Mouse (Mus musculus) midbrain, postnatal 0 days (tissue): ENCODE results near the gene Umod. TPM values are rescaled to one million over a fixed set of nuclear protein-coding genes. Genes with fewer than 3 reads are reported as not detected.
A peak's percentile ranks its signal among the peaks of the same experiment; 100 is the strongest.

Experiments
- ATAC-seq: fragments of 200-750 bp; cut with Nextera tagmentation; 2 replicates; pipeline ENCODE4 v1.8.0; 2017; ENCODE audit warnings: moderate number of reproducible peaks, mild to moderate bottlenecking, moderate TSS enrichment, moderate library complexity; ENCODE audit not compliant: low FRiP score
- DNase-seq: peaks from one replicate; pipeline ENCODE4 v3.0.0-alpha.2; 2015; ENCODE audit warnings: low spot score
- H3K27ac ChIP-seq: fragments of 300-500 bp; sonication (generic); 2 replicates; pipeline ENCODE4 v1.5.1; 2014; ENCODE audit warnings: low read depth, mild to moderate bottlenecking, low read length, mixed read lengths
- H3K27me3 ChIP-seq: fragments of 300-500 bp; sonication (generic); 2 replicates; pipeline ENCODE4 v1.6.1; 2014; ENCODE audit warnings: low read length, control low read depth, mixed read lengths; ENCODE audit not compliant: insufficient read depth
- H3K36me3 ChIP-seq: fragments of 300-500 bp; sonication (generic); 2 replicates; pipeline ENCODE4 v1.6.1; 2014; ENCODE audit warnings: low read length, control low read depth, mixed read lengths; ENCODE audit not compliant: insufficient read depth
- H3K4me1 ChIP-seq: fragments of 300-500 bp; sonication (generic); 2 replicates; pipeline ENCODE4 v1.6.1; 2014; ENCODE audit warnings: mild to moderate bottlenecking, control low read depth, antibody characterized with exemption, low read length, mixed read lengths; ENCODE audit not compliant: insufficient read depth
- H3K4me2 ChIP-seq: fragments of 300-500 bp; sonication (generic); 2 replicates; pipeline ENCODE4 v1.6.1; 2014; ENCODE audit warnings: low read depth, mild to moderate bottlenecking, low read length, mixed read lengths; ENCODE audit not compliant: poor library complexity, severe bottlenecking
- H3K4me3 ChIP-seq: fragments of 300-500 bp; sonication (generic); 2 replicates; pipeline ENCODE4 v1.5.1; 2014; ENCODE audit warnings: low read depth, mild to moderate bottlenecking, low read length, moderate library complexity
- H3K9ac ChIP-seq: fragments of 300-500 bp; sonication (generic); replicated peaks from 2 replicates; pipeline ENCODE4 v1.6.1; 2014; ENCODE audit warnings: mild to moderate bottlenecking, low read length, moderate library complexity, mixed read lengths; ENCODE audit not compliant: poor library complexity, severe bottlenecking
- H3K9me3 ChIP-seq: fragments of 300-500 bp; sonication (generic); 2 replicates; pipeline ENCODE4 v1.6.1; 2016; ENCODE audit warnings: low read length, control low read depth
- CTCF ChIP-seq: IDR thresholded peaks from 2 replicates; pipeline ENCODE4 v1.5.1; 2016; ENCODE audit warnings: antibody characterized with exemption, mild to moderate bottlenecking
- WGBS: fragments of 180-500 bp; shearing (Covaris S2); extraction: QIAGEN DNeasy Blood & Tissue Kit; methylation state at CpG from one replicate; pipeline ENCODE4 v1.1.7; 2014; 5-methylcytosine and 5-hydroxymethylcytosine counted together
- polyA plus RNA-seq: library from polyadenylated mRNA; unstranded; fragments of >200 nt; fragmentation: Nextera tagmentation; extraction: Ambion mirVana; gene quantifications from 2 replicates; pipeline ENCODE4 v1.2.1, GENCODE M21; 2015
- total RNA-seq: library from RNA; depleted of rRNA; stranded (reverse); fragments of >200 nt; gene quantifications from 2 replicates; pipeline ENCODE4 v1.2.3, GENCODE M21; 2014; rRNA removed

Gene Umod
- total RNA-seq (not detected in 2 replicates), polyA plus RNA-seq (not detected in 2 replicates)

DNA sequence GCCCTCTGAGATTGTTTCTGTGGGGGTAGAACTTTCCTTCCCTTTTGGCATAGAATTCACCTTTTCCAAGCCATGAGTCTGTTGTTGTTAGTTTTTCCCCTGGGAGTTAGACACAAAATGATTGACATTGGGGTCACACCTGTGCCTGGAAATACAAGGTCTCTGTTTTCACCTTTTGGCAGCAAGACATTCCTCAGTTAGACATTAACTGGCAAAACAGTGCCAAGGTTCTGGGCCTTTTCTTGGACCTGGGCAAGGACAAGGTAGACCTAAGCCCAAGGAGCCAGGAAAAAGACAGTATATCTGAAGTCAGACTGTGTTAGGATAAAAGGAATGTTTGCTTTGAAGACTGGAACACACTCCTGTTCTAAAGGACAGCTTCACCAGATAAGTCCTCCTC, at the start of gene Umod:
Gene Umod (minus strand): TSS at position 27 of the 400 bp plus-strand sequence.
- no peak for TF ChIP-seq CTCF
- Histone ChIP-seq H3K36me3 (no peaks in the 10 kb centered on the region), H3K4me1 (no peaks in the 10 kb centered on the region), H3K27me3 (no peaks in the 10 kb centered on the region), H3K9ac (no peak within 1 kb of the TSS), H3K4me2 (no peak within 1 kb of the TSS), H3K4me3 (no peak within 1 kb of the TSS), H3K27ac (no peak within 1 kb of the TSS), H3K9me3 (no peaks in the 10 kb centered on the region)
- ATAC-seq: no peak
- DNase-seq: no peak

DNA sequence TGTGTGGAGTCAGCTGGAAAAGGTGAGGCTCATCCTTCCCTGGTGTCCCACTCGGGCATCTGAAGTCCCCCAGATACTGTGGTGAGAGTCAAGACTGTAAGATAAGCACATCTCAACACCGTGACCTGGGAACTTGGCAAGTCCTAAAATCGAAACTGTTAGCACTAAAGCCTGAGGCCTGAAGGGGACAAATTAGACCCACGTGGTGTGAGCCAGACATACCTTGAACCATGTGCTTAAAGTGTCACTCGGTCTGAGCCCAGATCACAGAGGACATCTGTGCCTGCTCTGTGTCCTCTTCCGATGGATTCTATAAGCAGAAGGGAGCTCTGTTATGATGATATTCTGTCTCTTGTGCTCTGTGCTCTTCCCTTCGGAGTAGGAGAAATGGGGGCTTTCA, 49.5 kb upstream of the Umod start:
- DNase-seq: no peak
- H3K4me3 ChIP-seq: no peak overlapping the region
- no peaks in the 10 kb centered on the region for H3K4me1 ChIP-seq
- WGBS: 84% methylated on average over 7 of the region's 7 CpGs
- H3K9me3 ChIP-seq: no peaks in the 10 kb centered on the region
- TF ChIP-seq CTCF: no peak
- no peaks in the 10 kb centered on the region for H3K36me3 ChIP-seq
- H3K9ac ChIP-seq: no peak overlapping the region
- no peak for ATAC-seq
- no peak overlapping the region for H3K27ac ChIP-seq
- no peak overlapping the region for H3K4me2 ChIP-seq
- H3K27me3 ChIP-seq: no peaks in the 10 kb centered on the region

DNA sequence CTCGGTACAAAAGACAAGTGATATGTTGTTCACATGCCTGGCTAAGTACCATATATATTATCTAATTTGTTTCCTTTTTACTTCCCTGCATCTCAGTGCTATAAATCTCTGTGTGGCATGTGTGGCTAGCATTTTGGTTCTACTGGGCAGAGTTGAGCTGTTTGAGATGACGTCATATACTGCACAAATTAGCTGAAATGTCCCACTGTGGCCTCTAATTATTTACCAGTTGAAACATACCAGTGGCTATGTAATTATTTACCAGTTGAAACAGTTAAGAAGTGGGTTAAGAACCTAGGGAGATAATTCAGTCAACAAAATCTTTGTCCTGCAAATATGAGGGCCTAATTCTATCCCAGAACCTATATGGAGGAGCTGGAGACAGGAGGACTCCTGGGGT, 48.5 kb upstream of the Umod start:
- DNase-seq: no peak
- no peaks in the 10 kb centered on the region for H3K9me3 ChIP-seq
- H3K27me3 ChIP-seq: no peaks in the 10 kb centered on the region
- ATAC-seq: no peak
- WGBS: 89% methylated on average over 2 of the region's 2 CpGs
- TF ChIP-seq CTCF: no peak
- no peak overlapping the region for H3K4me3 ChIP-seq
- H3K27ac ChIP-seq: no peak overlapping the region
- no peaks in the 10 kb centered on the region for H3K36me3 ChIP-seq
- no peak overlapping the region for H3K9ac ChIP-seq
- H3K4me1 ChIP-seq: no peaks in the 10 kb centered on the region
- no peak overlapping the region for H3K4me2 ChIP-seq

DNA sequence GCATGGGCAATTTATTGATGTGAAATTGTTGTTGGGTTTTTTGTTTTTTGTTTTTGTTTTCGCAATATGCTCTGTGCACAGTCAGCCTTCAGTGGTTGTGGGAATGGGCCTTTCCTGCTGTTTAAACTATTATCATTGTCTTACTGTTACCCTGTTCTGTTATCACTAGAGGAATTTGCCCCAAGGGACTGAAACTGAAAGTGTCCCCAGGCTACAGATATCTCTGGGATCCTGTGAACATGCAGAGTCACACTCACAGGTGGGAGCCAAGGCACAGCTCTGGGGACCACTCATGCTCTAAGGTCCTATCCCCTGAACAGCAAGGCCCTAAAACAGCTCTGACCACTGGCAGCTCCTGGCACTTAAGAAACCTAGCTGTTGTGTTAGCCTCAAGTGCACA, 48.1 kb upstream of the Umod start:
- ATAC-seq: no peak
- H3K27me3 ChIP-seq: no peaks in the 10 kb centered on the region
- H3K9me3 ChIP-seq: no peaks in the 10 kb centered on the region
- H3K4me2 ChIP-seq: no peak overlapping the region
- DNase-seq: no peak
- no peak overlapping the region for H3K4me3 ChIP-seq
- H3K27ac ChIP-seq: no peak overlapping the region
- TF ChIP-seq CTCF: no peak
- 95% methylated on average over 1 of the region's 1 CpGs for WGBS
- H3K4me1 ChIP-seq: no peaks in the 10 kb centered on the region
- no peaks in the 10 kb centered on the region for H3K36me3 ChIP-seq
- no peak overlapping the region for H3K9ac ChIP-seq

DNA sequence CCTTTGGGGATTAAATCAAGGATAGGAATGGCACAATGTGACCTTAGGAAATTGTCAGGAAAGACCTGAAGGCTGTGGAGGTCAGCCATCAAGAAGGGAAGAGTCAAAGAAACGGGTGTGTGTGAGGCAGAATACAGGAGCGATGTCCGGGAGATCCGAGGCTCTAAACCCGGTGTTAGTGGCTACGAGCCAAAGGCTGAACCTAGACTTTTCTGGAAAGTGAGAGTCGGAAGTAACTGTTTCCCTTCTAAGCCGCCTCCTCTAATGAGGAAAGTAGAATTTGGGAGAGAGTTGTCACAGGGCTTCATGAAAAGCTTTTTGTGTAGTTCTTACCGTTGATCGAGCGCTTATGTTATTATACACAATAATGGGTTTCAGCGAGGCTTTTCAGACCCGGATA, 47.4 kb upstream of the Umod start:
- Histone ChIP-seq H3K9ac (no peak overlapping the region), H3K4me2 (no peak overlapping the region), H3K27ac (no peak overlapping the region), H3K27me3 (no peaks in the 10 kb centered on the region), H3K4me3 (no peak overlapping the region), H3K36me3 (no peaks in the 10 kb centered on the region), H3K9me3 (no peaks in the 10 kb centered on the region), H3K4me1 (no peaks in the 10 kb centered on the region)
- ATAC-seq (no peak), DNase-seq (no peak)
- no peak for TF ChIP-seq CTCF
- WGBS: 49% methylated on average over 13 of the region's 13 CpGs

DNA sequence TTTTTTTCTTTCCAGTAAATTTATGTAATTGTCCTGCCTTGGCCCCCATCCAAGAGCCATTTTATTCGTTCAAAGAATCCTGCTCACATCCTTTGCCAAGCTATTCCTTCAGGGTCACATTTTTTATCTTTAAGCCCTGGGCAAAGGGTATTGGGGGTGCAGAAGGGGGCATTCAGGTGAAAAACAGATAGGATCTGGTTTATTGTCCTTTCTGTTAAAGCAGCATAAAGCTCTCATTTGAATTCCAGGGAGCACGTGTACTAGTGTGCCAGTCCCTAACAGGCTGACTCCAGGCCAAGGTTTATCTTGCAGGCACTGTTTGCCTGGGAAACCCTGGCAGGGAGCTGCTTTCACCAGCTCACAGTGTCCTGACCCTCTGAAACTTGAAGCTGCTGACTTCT, 46.8 kb upstream of the Umod start:
- Histone ChIP-seq H3K9ac (no peak overlapping the region), H3K36me3 (no peaks in the 10 kb centered on the region), H3K27ac (no peak overlapping the region), H3K27me3 (no peaks in the 10 kb centered on the region), H3K4me3 (no peak overlapping the region), H3K4me2 (no peak overlapping the region), H3K4me1 (no peaks in the 10 kb centered on the region), H3K9me3 (no peaks in the 10 kb centered on the region)
- WGBS: 23% methylated on average over 2 of the region's 2 CpGs
- peak; percentile 20; the same call in 1 of the 2 replicates for ATAC-seq
- TF ChIP-seq CTCF: no peak
- DNase-seq: peak; percentile 61
